Mouse (Mus musculus) adrenal gland, adult 2 months (tissue): ENCODE results near the gene Sirt2. TPM values are rescaled to one million over a fixed set of nuclear protein-coding genes. Genes with fewer than 3 reads are reported as not detected.
A peak's percentile ranks its signal among the peaks of the same experiment; 100 is the strongest.

Source experiments
- DNase-seq: peaks from one replicate; pipeline ENCODE4 v3.0.0; 2021
- polyA plus RNA-seq: library from polyadenylated mRNA; depleted of rRNA; stranded (reverse); fragments of >200 nt; gene quantifications from 2 replicates; pipeline ENCODE4 v1.2.3, GENCODE M21; 2012; rRNA removed
- total RNA-seq, 2 experiments: library from RNA; stranded (reverse); gene quantifications; 2 replicates each; pipeline ENCODE4 v1.2.3; 2021

Sirt2 gene
- total and polyA plus RNA-seq, 3 experiments: 57.3 to 87.0 (median 86.0) TPM

- no peak for DNase-seq
Measured at GRCm38 (mm10) chr7:28833723-28834347, 67.3 kb downstream of the Sirt2 start, which contains the start of gene Lgals4. Gene Lgals4 (plus strand): TSS chr7:28833854.

GRCm38 (mm10) chr7:28836936-28837335, 70.4 kb downstream of the Sirt2 start:
- peak; percentile 18 for DNase-seq

Other genes starting within 250 kb of the Sirt2 start
- not detected for gene Ifnl3, start 243.9 kb upstream of the Sirt2 start, total RNA-seq
- gene Ifnl3, start 243.9 kb upstream of the Sirt2 start, polyA plus RNA-seq: 0.48 and 0.59 TPM in 2 replicates
- gene Sycn, start 225.8 kb upstream of the Sirt2 start, total RNA-seq: not detected
- gene Sycn, start 225.8 kb upstream of the Sirt2 start, polyA plus RNA-seq: 0.44 and 0.48 TPM in 2 replicates
- gene Nccrp1, start 219.5 kb upstream of the Sirt2 start, total RNA-seq: not detected
- 0.10 TPM in 1 of 2 replicates, not detected in the other for gene Nccrp1, start 219.5 kb upstream of the Sirt2 start, polyA plus RNA-seq
- 10 to 100 TPM; 61.0 to 78.2 TPM for gene Samd4b, start 168.6 kb upstream of the Sirt2 start, total RNA-seq
- 127 and 146 TPM in 2 replicates for gene Samd4b, start 168.6 kb upstream of the Sirt2 start, polyA plus RNA-seq
- gene Pak4, start 168.6 kb upstream of the Sirt2 start, total RNA-seq: 10 to 100 TPM; 28.7 to 29.6 TPM
- 53.5 and 54.9 TPM in 2 replicates for gene Pak4, start 168.6 kb upstream of the Sirt2 start, polyA plus RNA-seq
- gene Acp7, start 135.4 kb upstream of the Sirt2 start, total RNA-seq: not detected
- gene Acp7, start 135.4 kb upstream of the Sirt2 start, polyA plus RNA-seq: not detected in 2 replicates
- gene Fbxo27, start 73.9 kb upstream of the Sirt2 start, total RNA-seq: 1 to 10 TPM; 1.7 to 2.6 TPM
- 6.6 and 8.5 TPM in 2 replicates for gene Fbxo27, start 73.9 kb upstream of the Sirt2 start, polyA plus RNA-seq
- 1 to 10 TPM; 2.0 to 5.3 TPM for gene Fbxo17, start 49.9 kb upstream of the Sirt2 start, total RNA-seq
- 11.1 and 14.1 TPM in 2 replicates for gene Fbxo17, start 49.9 kb upstream of the Sirt2 start, polyA plus RNA-seq
- 10 to 100 TPM; 74.6 to 82.1 TPM for gene Mrps12, start 24.9 kb upstream of the Sirt2 start, total RNA-seq
- 217 and 245 TPM in 2 replicates for gene Mrps12, start 24.9 kb upstream of the Sirt2 start, polyA plus RNA-seq
- 10 to 100 TPM; 16.5 to 21.2 TPM for gene Sars2, start 24.7 kb upstream of the Sirt2 start, total RNA-seq
- 42.6 and 43.0 TPM in 2 replicates for gene Sars2, start 24.7 kb upstream of the Sirt2 start, polyA plus RNA-seq
- not detected for gene Ccer2, start 10.6 kb upstream of the Sirt2 start, total RNA-seq
- not detected in 2 replicates for gene Ccer2, start 10.6 kb upstream of the Sirt2 start, polyA plus RNA-seq
- gene Nfkbib, start 777 bp downstream of the Sirt2 start, total RNA-seq: 10 to 100 TPM; 38.0 to 62.9 TPM
- gene Nfkbib, start 777 bp downstream of the Sirt2 start, polyA plus RNA-seq: 97.6 and 122 TPM in 2 replicates
- 1 to 10 TPM; 2.9 to 3.7 TPM for gene Rinl, start 22.2 kb downstream of the Sirt2 start, total RNA-seq
- 3.0 and 4.1 TPM in 2 replicates for gene Rinl, start 22.2 kb downstream of the Sirt2 start, polyA plus RNA-seq
- gene Hnrnpl, start 41.8 kb downstream of the Sirt2 start, total RNA-seq: 100 to 1,000 TPM; 382 to 408 TPM
- 119 and 120 TPM in 2 replicates for gene Hnrnpl, start 41.8 kb downstream of the Sirt2 start, polyA plus RNA-seq
- 100 to 1,000 TPM; 520 to 711 TPM for gene Ech1, start 58.5 kb downstream of the Sirt2 start, total RNA-seq
- 486 and 560 TPM in 2 replicates for gene Ech1, start 58.5 kb downstream of the Sirt2 start, polyA plus RNA-seq
- gene Lgals4, start 67.1 kb downstream of the Sirt2 start, total RNA-seq: 1 to 10 TPM; 7.4 to 9.4 TPM
- gene Lgals4, start 67.1 kb downstream of the Sirt2 start, polyA plus RNA-seq: 20.5 and 22.4 TPM in 2 replicates
- under 1 TPM; 0.69 to 0.81 TPM for gene Lgals7, start 97.1 kb downstream of the Sirt2 start, total RNA-seq
- 0.97 and 2.8 TPM in 2 replicates for gene Lgals7, start 97.1 kb downstream of the Sirt2 start, polyA plus RNA-seq
- under 1 TPM in 1 of 2 experiments, not detected in 1; 0.14 TPM for gene Capn12, start 114.7 kb downstream of the Sirt2 start, total RNA-seq
- gene Capn12, start 114.7 kb downstream of the Sirt2 start, polyA plus RNA-seq: 0.48 and 0.80 TPM in 2 replicates
- gene Actn4, start 195.6 kb downstream of the Sirt2 start, total RNA-seq: 100 to 1,000 TPM; 247 to 264 TPM
- 301 and 316 TPM in 2 replicates for gene Actn4, start 195.6 kb downstream of the Sirt2 start, polyA plus RNA-seq
- 100 to 1,000 TPM; 259 to 280 TPM for gene Eif3k, start 215.1 kb downstream of the Sirt2 start, total RNA-seq
- gene Eif3k, start 215.1 kb downstream of the Sirt2 start, polyA plus RNA-seq: 118 and 138 TPM in 2 replicates
- gene Map4k1, start 215.3 kb downstream of the Sirt2 start, total RNA-seq: 1 to 10 TPM in 1 of 2 experiments, under 1 TPM in 1; 0.37 to 1.3 TPM
- gene Map4k1, start 215.3 kb downstream of the Sirt2 start, polyA plus RNA-seq: 2.2 TPM in 2 replicates